Comparison of ENCODE assay signal across 27 mouse cellular contexts in genomic region chr7:105414385-105414784, GRCm38 (mm10). TPM values are rescaled to one million over a fixed set of nuclear protein-coding genes. Genes with fewer than 3 reads are reported as not detected.
A peak's percentile ranks its signal among the peaks of the same experiment; 100 is the strongest.
DNase-seq lines count a peak whose midpoint lies in the region; ATAC-seq and TF ChIP-seq lines count a peak whose summit lies in the region.
"Had no signal": no experiment of that assay in that cellular context is flagged by ENCODE, and none has a peak within 500 bp of the region (broad histone marks: within the 10 kb centered on the region; RNA-seq: fewer than 3 reads in every experiment).

No protein-coding gene starts in this region.

- no peaks in the 10 kb centered on the region for H3K4me1 ChIP-seq in hindbrain, postnatal 0 days (ENCODE audit: insufficient read depth, low read length)
- H3K4me1 ChIP-seq: embryonic facial prominence, embryonic 12.5 days; forebrain, embryonic 15.5 days; hindbrain, embryonic 10.5 days had no signal

- H3K36me3 ChIP-seq in hindbrain, postnatal 0 days (ENCODE audit: insufficient read depth, low read length), result no peaks in the 10 kb centered on the region
- H3K36me3 ChIP-seq: embryonic facial prominence, embryonic 12.5 days; forebrain, embryonic 15.5 days; heart, embryonic 12.5 days; hindbrain, embryonic 10.5 days had no signal

- intact Hi-C loops in left cerebral cortex, postnatal 14 days (cut with DNase I), result loop anchor here (5.0 kb wide), 1 partner anchor 103 kb away; no protein-coding TSS in a partner anchor
- intact Hi-C loops in left cerebral cortex, postnatal 10 days (cut with DNase I), result loop anchor here (5.0 kb wide), 1 partner anchor 103 kb away; no protein-coding TSS in a partner anchor

- no peak overlapping the region for H3K9ac ChIP-seq in hindbrain, postnatal 0 days (replicated peaks; ENCODE audit: low read length)
- H3K9ac ChIP-seq: embryonic facial prominence, embryonic 12.5 days; forebrain, embryonic 15.5 days; heart, embryonic 12.5 days had no signal

- H3K4me3 ChIP-seq in hindbrain, postnatal 0 days (ENCODE audit: low read length), result no peak overlapping the region
- H3K4me3 ChIP-seq: embryonic facial prominence, embryonic 12.5 days; forebrain, embryonic 15.5 days; heart, adult 2 months; heart, embryonic 12.5 days; hindbrain, embryonic 10.5 days had no signal

- no peaks in the 10 kb centered on the region for H3K9me3 ChIP-seq in hindbrain, postnatal 0 days (ENCODE audit: low read length)
- H3K9me3 ChIP-seq: embryonic facial prominence, embryonic 12.5 days; forebrain, embryonic 15.5 days; heart, embryonic 12.5 days; hindbrain, embryonic 10.5 days had no signal

- TF ChIP-seq CTCF in hindbrain, postnatal 0 days (IDR thresholded peaks at IDR 0.05; ENCODE audit: low read depth), result no peak

- no peak overlapping the region for H3K27ac ChIP-seq in hindbrain, postnatal 0 days
- H3K27ac ChIP-seq: embryonic facial prominence, embryonic 12.5 days; forebrain, embryonic 15.5 days; heart, adult 2 months; hindbrain, embryonic 10.5 days had no signal

- 49% methylated on average over 6 of the region's 6 CpGs for WGBS in hindbrain, postnatal 0 days

- no peak overlapping the region for H3K4me2 ChIP-seq in hindbrain, postnatal 0 days (ENCODE audit: low read depth, low read length)
- H3K4me2 ChIP-seq: embryonic facial prominence, embryonic 12.5 days; forebrain, embryonic 15.5 days; heart, embryonic 12.5 days had no signal

- peak; percentile 24 for DNase-seq in layer of hippocampus, adult 11-12 months (ENCODE audit: low spot score)
- no peak for DNase-seq in layer of hippocampus, postnatal 14 days (ENCODE audit: low spot score in 2 of 2)
- DNase-seq in left cerebral cortex, postnatal 14 days (ENCODE audit: low spot score in 2 of 2), result peak; percentile 46 to 52
- no peak for DNase-seq in left cerebral cortex, postnatal 10 days (ENCODE audit: extremely low spot score in 1 of 2, low spot score in 2 of 2)
- peak; percentile 45 to 51 for DNase-seq in right cerebral cortex, postnatal 10 days (ENCODE audit: low spot score in 2 of 2)
- no peak for DNase-seq in right cerebral cortex, postnatal 4 days
- no peak for DNase-seq in hindbrain, postnatal 0 days (ENCODE audit: low spot score)
- DNase-seq: adrenal gland, postnatal 10 days; cerebellum, adult 11-12 months; cerebellum, adult 9-10 months; cerebellum, postnatal 25 days; gastrocnemius, postnatal 14 days; heart, adult 2 months had no signal

- H3K27me3 ChIP-seq in hindbrain, postnatal 0 days (ENCODE audit: insufficient read depth, low read length), result no peaks in the 10 kb centered on the region
- H3K27me3 ChIP-seq: embryonic facial prominence, embryonic 12.5 days; forebrain, embryonic 15.5 days; heart, embryonic 12.5 days had no signal

- ATAC-seq in hindbrain, postnatal 0 days, result no peak
- ATAC-seq: forebrain, embryonic 15.5 days had no signal

RNA-seq across cellular contexts. Expression of gene Cnga4, which starts 10.0 kb away (rescaled TPM):
- under 1 TPM; 0.39 to 0.41 TPM for total RNA-seq in layer of hippocampus, postnatal 14 days (2021)
- under 1 TPM; 0.37 to 0.51 TPM for total RNA-seq in left cerebral cortex, postnatal 14 days (2021)
- under 1 TPM; 0.36 to 0.43 TPM for total RNA-seq in left cerebral cortex, postnatal 10 days (2021)
- total RNA-seq in hindbrain, postnatal 0 days (2014; rRNA removed), result 0.21 TPM in 1 of 2 replicates, not detected in the other
- 0.08 and 0.14 TPM in 2 replicates for polyA plus RNA-seq in hindbrain, postnatal 0 days (2015; fragmentation: Nextera tagmentation; extraction: Ambion mirVana)
- total RNA-seq: adrenal gland, postnatal 10 days; adrenal gland, postnatal 4 days; gastrocnemius, adult 18-20 months; gastrocnemius, postnatal 14 days; heart, adult 2 months; heart, postnatal 25 days; MEL had no signal
- polyA plus RNA-seq: C2C12; heart, embryonic 12.5 days had no signal

RNA-seq across cellular contexts. Expression of gene Cckbr, which starts 11.1 kb away (rescaled TPM):
- total RNA-seq in layer of hippocampus, postnatal 14 days (2021), result 10 to 100 TPM; 10.1 to 11.3 TPM
- total RNA-seq in left cerebral cortex, postnatal 14 days (2021), result 10 to 100 TPM; 56.6 to 62.4 TPM
- 10 to 100 TPM; 28.8 to 35.4 TPM for total RNA-seq in left cerebral cortex, postnatal 10 days (2021)
- total RNA-seq in hindbrain, postnatal 0 days (2014; rRNA removed), result 10.7 and 14.2 TPM in 2 replicates
- polyA plus RNA-seq in hindbrain, postnatal 0 days (2015; fragmentation: Nextera tagmentation; extraction: Ambion mirVana), result 5.3 TPM in 2 replicates
- total RNA-seq: gastrocnemius, adult 18-20 months; gastrocnemius, postnatal 14 days; heart, adult 2 months; heart, postnatal 25 days; MEL had no signal
- polyA plus RNA-seq: C2C12; heart, adult 2 months; heart, embryonic 12.5 days; heart, embryonic 16.5 days had no signal

RNA-seq across cellular contexts. Expression of gene Fam160a2, which starts 14.5 kb away (rescaled TPM):
- 10 to 100 TPM; 54.3 to 58.2 TPM for total RNA-seq in layer of hippocampus, postnatal 14 days (2021)
- total RNA-seq in left cerebral cortex, postnatal 14 days (2021), result 10 to 100 TPM; 70.2 to 74.2 TPM
- total RNA-seq in left cerebral cortex, postnatal 10 days (2021), result 10 to 100 TPM; 67.7 to 71.4 TPM
- 48.0 and 48.8 TPM in 2 replicates for total RNA-seq in hindbrain, postnatal 0 days (2014; rRNA removed)
- 30.7 and 33.4 TPM in 2 replicates for polyA plus RNA-seq in hindbrain, postnatal 0 days (2015; fragmentation: Nextera tagmentation; extraction: Ambion mirVana)

RNA-seq across cellular contexts. Expression of gene Gm5901, which starts 39.5 kb away (rescaled TPM):
- total RNA-seq in layer of hippocampus, postnatal 14 days (2021), result not detected
- not detected for total RNA-seq in left cerebral cortex, postnatal 14 days (2021)
- total RNA-seq in left cerebral cortex, postnatal 10 days (2021), result not detected
- total RNA-seq in hindbrain, postnatal 0 days (2014; rRNA removed), result not detected in 2 replicates
- polyA plus RNA-seq in hindbrain, postnatal 0 days (2015; fragmentation: Nextera tagmentation; extraction: Ambion mirVana), result 0.44 TPM in 1 of 2 replicates, not detected in the other
- total RNA-seq: adrenal gland, postnatal 10 days; adrenal gland, postnatal 4 days; gastrocnemius, adult 18-20 months; gastrocnemius, postnatal 14 days; heart, adult 2 months; heart, postnatal 25 days had no signal
- polyA plus RNA-seq: C2C12; cortical plate, adult 2 months; embryonic facial prominence, embryonic 12.5 days; forebrain, embryonic 11.5 days; forebrain, embryonic 15.5 days; frontal cortex, adult 2 months; heart, embryonic 12.5 days; heart, embryonic 16.5 days; hindbrain, embryonic 10.5 days had no signal

RNA-seq across cellular contexts. Expression of gene Olfr692, which starts 46.4 kb away (rescaled TPM):
- total RNA-seq in layer of hippocampus, postnatal 14 days (2021), result not detected
- total RNA-seq in left cerebral cortex, postnatal 14 days (2021), result not detected
- not detected for total RNA-seq in left cerebral cortex, postnatal 10 days (2021)
- total RNA-seq in hindbrain, postnatal 0 days (2014; rRNA removed), result not detected in 2 replicates
- polyA plus RNA-seq in hindbrain, postnatal 0 days (2015; fragmentation: Nextera tagmentation; extraction: Ambion mirVana), result not detected in 2 replicates
- total RNA-seq: adrenal gland, postnatal 10 days; adrenal gland, postnatal 4 days; gastrocnemius, adult 18-20 months; gastrocnemius, postnatal 14 days; heart, adult 2 months; heart, postnatal 25 days; MEL had no signal
- polyA plus RNA-seq: C2C12; cortical plate, adult 2 months; embryonic facial prominence, embryonic 12.5 days; forebrain, embryonic 11.5 days; forebrain, embryonic 15.5 days; frontal cortex, adult 2 months; gonadal fat pad, adult 2 months; heart, adult 2 months; heart, embryonic 12.5 days; heart, embryonic 16.5 days; hindbrain, embryonic 10.5 days had no signal

Comparison
In these comparisons a context has a peak if more than half of its experiments do, and no peak if none do; other contexts are left out.
1. DNase-seq: peak in layer of hippocampus, adult 11-12 months (single experiment), left cerebral cortex, postnatal 14 days (2 of 2) and right cerebral cortex, postnatal 10 days (2 of 2); none in layer of hippocampus, postnatal 14 days (0 of 2), left cerebral cortex, postnatal 10 days (0 of 2), right cerebral cortex, postnatal 4 days (single experiment) and hindbrain, postnatal 0 days (single experiment).